Mouse (Mus musculus) forebrain, embryonic 14.5 days (tissue): ENCODE measurements around the gene Usp19. TPM values are rescaled to one million over a fixed set of nuclear protein-coding genes. Genes with fewer than 3 reads are reported as not detected.

Experiments
- ATAC-seq: fragments of 200-750 bp; cut with Nextera tagmentation; 2 replicates; pipeline ENCODE4 v1.8.0; 2017; ENCODE audit warnings: mild to moderate bottlenecking, moderate library complexity
- DNase-seq: peaks from one replicate; pipeline ENCODE4 v3.0.0-alpha.2; 2015; ENCODE audit warnings: low spot score
- H3K27ac ChIP-seq: fragments of 300-500 bp; sonication (generic); 2 replicates; pipeline ENCODE4 v1.5.1; 2014; ENCODE audit warnings: low read depth, mild to moderate bottlenecking, control low read depth, low read length, moderate library complexity
- H3K27me3 ChIP-seq: fragments of 300-500 bp; sonication (generic); replicated peaks from 2 replicates; pipeline ENCODE4 v1.6.1; 2014; ENCODE audit warnings: low read length, control low read depth, mixed read lengths; ENCODE audit not compliant: control insufficient read depth, insufficient read depth
- H3K36me3 ChIP-seq: fragments of 300-500 bp; sonication (generic); 2 replicates; pipeline ENCODE4 v1.6.1; 2014; ENCODE audit warnings: low read length, control low read depth; ENCODE audit not compliant: control insufficient read depth, insufficient read depth
- H3K4me1 ChIP-seq: fragments of 300-500 bp; sonication (generic); 2 replicates; pipeline ENCODE4 v1.6.1; 2014; ENCODE audit warnings: antibody characterized with exemption, low read length, control low read depth; ENCODE audit not compliant: control insufficient read depth, insufficient read depth
- H3K4me2 ChIP-seq: fragments of 300-500 bp; sonication (generic); 2 replicates; pipeline ENCODE4 v1.6.1; 2014; ENCODE audit warnings: mild to moderate bottlenecking, control low read depth, low read length
- H3K4me3 ChIP-seq: fragments of 300-500 bp; sonication (generic); 2 replicates; pipeline ENCODE4 v1.5.1; 2014; ENCODE audit warnings: low read depth, low read length, control low read depth
- H3K9ac ChIP-seq: fragments of 300-500 bp; sonication (generic); 2 replicates; pipeline ENCODE4 v1.6.1; 2014; ENCODE audit warnings: mild to moderate bottlenecking, low read length, control low read depth, moderate library complexity
- H3K9me3 ChIP-seq: fragments of 300-500 bp; sonication (generic); replicated peaks from 2 replicates; pipeline ENCODE4 v1.6.1; 2016; ENCODE audit warnings: low read length, control low read depth, mixed read lengths; ENCODE audit not compliant: control insufficient read depth
- WGBS: fragments of 180-500 bp; shearing (Covaris S2); extraction: QIAGEN DNeasy Blood & Tissue Kit; methylation state at CpG from one replicate; pipeline ENCODE4 v1.1.7; 2014; 5-methylcytosine and 5-hydroxymethylcytosine counted together
- polyA plus RNA-seq: library from polyadenylated mRNA; unstranded; fragments of >200 nt; fragmentation: Nextera tagmentation; extraction: Ambion mirVana; gene quantifications from 2 replicates; pipeline ENCODE4 v1.2.1, GENCODE M21; 2014

The Usp19 gene
- polyA plus RNA-seq, 1 experiment from 2014 or later: 48.0 TPM

DNA sequence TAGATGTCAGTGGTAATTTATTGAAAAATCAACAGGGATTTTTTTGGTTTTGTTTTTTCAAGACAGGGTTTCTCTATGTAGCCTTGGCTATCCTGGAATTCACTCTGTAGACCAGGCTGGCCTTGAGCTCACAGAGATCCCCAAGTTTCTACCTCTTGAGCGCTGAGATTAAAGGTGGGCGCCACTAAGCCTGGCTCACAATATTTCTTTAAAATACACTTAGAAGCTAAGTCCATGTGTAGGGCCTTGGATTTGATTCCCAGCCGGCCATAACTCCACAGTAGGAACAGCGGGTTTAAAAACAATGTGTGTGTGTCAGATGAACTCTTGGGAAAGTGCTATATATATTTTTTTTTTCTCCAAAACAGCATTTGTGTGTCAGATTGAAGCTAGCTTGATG, 32.9 kb downstream of the Usp19 start:
- Histone ChIP-seq H3K4me1 (peaks cover 16% of the 10 kb centered on the region), H3K9ac (no peak overlapping the region), H3K4me3 (no peak overlapping the region), H3K9me3 (no peaks in the 10 kb centered on the region), H3K4me2 (no peak overlapping the region), H3K27me3 (no peaks in the 10 kb centered on the region), H3K27ac (no peak overlapping the region), H3K36me3 (peaks cover 11% of the 10 kb centered on the region; the same call in 1 of the 2 replicates)
- ATAC-seq (no peak), DNase-seq (no peak)
- 95% methylated on average over 4 of the region's 4 CpGs for WGBS

DNA sequence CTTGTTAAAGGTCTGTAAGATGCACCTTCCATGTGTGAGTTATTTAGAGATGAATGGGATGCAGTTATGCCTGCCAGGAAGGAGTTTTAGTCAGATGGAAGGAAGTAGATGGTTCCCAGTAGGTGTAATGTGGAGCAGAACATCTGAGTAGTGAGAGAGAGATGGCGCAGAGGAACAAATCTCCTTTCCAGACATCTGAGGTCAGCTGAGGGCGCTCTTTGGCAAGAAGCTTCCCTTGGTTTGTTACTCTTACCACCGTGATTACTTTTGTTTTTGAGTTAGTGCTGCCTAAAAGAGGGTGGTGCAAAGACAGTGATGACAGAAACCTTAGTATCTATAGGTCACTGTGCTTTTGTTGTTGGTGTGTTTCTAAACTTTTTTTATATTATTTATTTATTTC, 35.0 kb downstream of the Usp19 start:
- no peaks in the 10 kb centered on the region for H3K9me3 ChIP-seq
- H3K4me3 ChIP-seq: no peak overlapping the region
- peaks cover 28% of the 10 kb centered on the region for H3K36me3 ChIP-seq
- WGBS: 89% methylated on average over 3 of the region's 3 CpGs
- no peak overlapping the region for H3K9ac ChIP-seq
- no peak overlapping the region for H3K4me2 ChIP-seq
- H3K27me3 ChIP-seq: no peaks in the 10 kb centered on the region
- H3K4me1 ChIP-seq: peaks cover 6% of the 10 kb centered on the region; the same call in 1 of the 2 replicates
- no peak overlapping the region for H3K27ac ChIP-seq
- DNase-seq: no peak
- no peak for ATAC-seq

DNA sequence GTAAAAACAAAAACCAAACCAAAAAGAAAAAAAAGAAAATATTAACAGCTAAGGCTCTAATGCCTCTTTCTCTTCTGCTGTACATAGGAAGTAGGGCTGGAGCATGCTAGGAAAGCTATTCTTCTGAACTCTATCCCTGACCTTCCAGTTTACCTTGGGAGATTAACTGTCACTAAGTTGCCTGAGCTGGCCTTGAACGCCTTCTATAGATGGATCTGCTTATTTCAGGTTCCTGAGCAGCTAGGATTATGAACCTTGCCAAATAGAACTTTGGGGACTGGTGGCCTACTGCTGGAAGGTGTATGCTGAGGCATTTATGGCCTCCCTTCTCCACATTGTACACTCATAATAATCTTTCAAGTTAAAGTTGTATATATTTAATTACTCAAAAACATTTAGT, 40.6 kb downstream of the Usp19 start:
- DNase-seq (no peak), ATAC-seq (no peak)
- H3K9ac ChIP-seq: no peak overlapping the region
- H3K9me3 ChIP-seq: no peaks in the 10 kb centered on the region
- no peaks in the 10 kb centered on the region for H3K27me3 ChIP-seq
- no peaks in the 10 kb centered on the region for H3K4me1 ChIP-seq
- H3K4me3 ChIP-seq: no peak overlapping the region
- WGBS: 93% methylated on average over 1 of the region's 1 CpGs
- H3K36me3 ChIP-seq: peaks cover 74% of the 10 kb centered on the region
- no peak overlapping the region for H3K4me2 ChIP-seq
- H3K27ac ChIP-seq: no peak overlapping the region

DNA sequence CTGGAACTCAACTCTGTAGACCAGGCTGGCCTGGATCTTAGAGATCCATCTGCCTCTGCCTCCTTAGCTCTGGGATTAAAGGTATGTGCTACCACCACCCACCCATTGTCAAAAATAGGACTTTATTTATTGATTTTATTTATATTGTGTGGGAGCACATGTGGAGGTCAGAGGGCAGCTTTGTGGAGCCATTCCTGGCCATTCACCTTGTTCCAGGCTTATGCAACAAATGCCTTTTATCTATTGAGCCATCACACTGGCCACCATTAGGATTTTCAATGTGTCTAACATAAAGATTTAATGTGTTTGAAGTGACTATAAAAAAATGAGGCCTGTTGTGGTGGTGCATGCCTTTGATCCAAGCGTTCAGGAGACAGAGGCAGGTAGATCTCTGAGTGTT, 41.1 kb downstream of the Usp19 start:
- H3K27me3 ChIP-seq: no peaks in the 10 kb centered on the region
- peaks cover 79% of the 10 kb centered on the region for H3K36me3 ChIP-seq
- no peak overlapping the region for H3K4me2 ChIP-seq
- no peak for DNase-seq
- no peaks in the 10 kb centered on the region for H3K4me1 ChIP-seq
- no peak overlapping the region for H3K4me3 ChIP-seq
- H3K9ac ChIP-seq: no peak overlapping the region
- no peaks in the 10 kb centered on the region for H3K9me3 ChIP-seq
- H3K27ac ChIP-seq: no peak overlapping the region
- WGBS: 91% methylated on average over 1 of the region's 1 CpGs
- ATAC-seq: no peak

DNA sequence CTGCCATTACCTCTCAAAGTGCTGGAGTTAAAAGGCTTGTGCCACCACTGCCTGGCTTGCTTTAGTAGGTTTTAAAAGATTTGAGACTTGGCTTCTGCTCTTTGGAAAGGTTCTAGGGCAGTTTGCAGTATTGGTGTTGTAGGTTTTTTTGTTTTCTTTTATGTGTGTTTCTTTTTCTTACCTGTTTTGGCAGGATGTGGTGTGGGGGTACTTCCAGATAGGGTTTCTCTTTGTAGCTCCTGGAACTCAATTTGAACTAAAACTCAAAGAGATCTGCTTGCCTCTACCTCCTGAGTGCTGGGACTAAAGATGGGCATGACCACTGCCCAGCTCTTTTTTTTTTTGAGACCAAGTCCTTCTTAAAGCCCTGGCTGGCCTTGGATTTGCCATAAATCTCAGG, 50.4 kb downstream of the Usp19 start:
- no peaks in the 10 kb centered on the region for H3K9me3 ChIP-seq
- no peak overlapping the region for H3K4me2 ChIP-seq
- H3K4me1 ChIP-seq: no peaks in the 10 kb centered on the region
- ATAC-seq (no peak), DNase-seq (no peak)
- H3K36me3 ChIP-seq: peaks cover 90% of the 10 kb centered on the region
- no peak overlapping the region for H3K4me3 ChIP-seq
- H3K27me3 ChIP-seq: no peaks in the 10 kb centered on the region
- H3K9ac ChIP-seq: no peak overlapping the region
- no peak overlapping the region for H3K27ac ChIP-seq

DNA sequence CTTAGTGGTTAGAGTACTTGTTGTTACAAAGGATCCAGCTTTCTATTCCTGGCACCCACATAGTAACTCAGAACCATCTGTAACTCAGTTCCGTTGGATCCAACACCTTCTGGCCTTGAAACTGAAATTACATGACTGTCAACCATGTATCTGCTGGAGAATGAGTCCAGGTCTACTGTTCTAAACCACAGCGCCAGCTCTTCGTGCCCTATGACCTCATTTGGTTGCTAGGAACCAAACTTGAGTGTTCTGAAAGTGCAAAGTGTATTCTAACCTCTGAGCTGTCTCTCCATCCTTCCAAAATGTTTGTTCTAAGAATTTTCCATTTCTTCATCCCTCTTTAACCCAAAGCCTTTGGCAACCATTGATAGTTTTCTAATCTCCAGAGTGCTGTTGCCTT, 55.6 kb downstream of the Usp19 start:
- Histone ChIP-seq H3K36me3 (peaks cover 90% of the 10 kb centered on the region), H3K27me3 (no peaks in the 10 kb centered on the region), H3K9ac (no peak overlapping the region), H3K27ac (no peak overlapping the region), H3K4me3 (no peak overlapping the region), H3K9me3 (no peaks in the 10 kb centered on the region), H3K4me1 (no peaks in the 10 kb centered on the region), H3K4me2 (no peak overlapping the region)
- 95% methylated on average over 3 of the region's 3 CpGs for WGBS
- DNase-seq: no peak
- ATAC-seq: no peak

DNA sequence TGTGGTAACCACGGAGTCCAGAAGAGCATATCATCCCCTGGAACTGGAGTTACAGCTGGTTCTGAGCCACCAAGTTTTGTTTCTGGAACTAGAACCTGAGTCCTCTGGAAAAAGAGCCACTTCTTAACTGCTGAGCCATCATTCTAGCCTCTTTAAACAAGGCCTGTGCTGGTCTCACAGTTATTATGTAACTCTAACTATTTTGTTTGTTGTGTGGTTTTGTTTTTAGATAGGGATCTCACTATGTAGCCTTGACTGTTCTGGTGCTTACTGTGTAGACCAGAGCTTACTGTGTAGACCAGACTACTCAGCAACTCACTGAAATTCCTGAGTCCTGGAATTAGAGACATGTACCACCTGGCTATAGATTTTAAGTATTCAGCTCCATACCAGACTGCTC, 56.5 kb downstream of the Usp19 start:
- Histone ChIP-seq H3K27ac (no peak overlapping the region), H3K9me3 (no peaks in the 10 kb centered on the region), H3K27me3 (no peaks in the 10 kb centered on the region), H3K4me2 (no peak overlapping the region), H3K4me3 (no peak overlapping the region), H3K9ac (no peak overlapping the region), H3K36me3 (peaks cover 89% of the 10 kb centered on the region), H3K4me1 (no peaks in the 10 kb centered on the region)
- ATAC-seq (no peak), DNase-seq (no peak)
- 97% methylated on average over 1 of the region's 1 CpGs for WGBS

Other genes with a start within 250 kb of the Usp19 start
- gene Dag1, start 226.6 kb upstream of the Usp19 start, polyA plus RNA-seq: 42.0 and 49.6 TPM in 2 replicates
- 113 and 126 TPM in 2 replicates for gene Nicn1, start 200.2 kb upstream of the Usp19 start, polyA plus RNA-seq
- gene Amt, start 193.7 kb upstream of the Usp19 start, polyA plus RNA-seq: 13.2 and 13.4 TPM in 2 replicates
- gene Rhoa, start 184.5 kb upstream of the Usp19 start, polyA plus RNA-seq: 276 and 307 TPM in 2 replicates
- 38.9 and 50.8 TPM in 2 replicates for gene Tcta, start 184.4 kb upstream of the Usp19 start, polyA plus RNA-seq
- gene Gpx1, start 151.7 kb upstream of the Usp19 start, polyA plus RNA-seq: 455 and 521 TPM in 2 replicates
- 136 and 141 TPM in 2 replicates for gene Usp4, start 142.7 kb upstream of the Usp19 start, polyA plus RNA-seq
- 1.4 and 1.9 TPM in 2 replicates for gene 1700102P08Rik, start 97.8 kb upstream of the Usp19 start, polyA plus RNA-seq
- 0.94 and 1.1 TPM in 2 replicates for gene Ccdc36, start 62.1 kb upstream of the Usp19 start, polyA plus RNA-seq
- not detected in 2 replicates for gene BC048562, start 54.1 kb upstream of the Usp19 start, polyA plus RNA-seq
- 45.2 and 49.6 TPM in 2 replicates for gene Ccdc71, start 30.1 kb upstream of the Usp19 start, polyA plus RNA-seq
- gene Klhdc8b, start 29.0 kb upstream of the Usp19 start, polyA plus RNA-seq: 47.9 and 52.6 TPM in 2 replicates
- gene Lamb2, start 10.9 kb upstream of the Usp19 start, polyA plus RNA-seq: 12.0 and 17.2 TPM in 2 replicates
- 71.5 and 87.7 TPM in 2 replicates for gene Qars, start 17.1 kb downstream of the Usp19 start, polyA plus RNA-seq
- 143 and 160 TPM in 2 replicates for gene Qrich1, start 26.2 kb downstream of the Usp19 start, polyA plus RNA-seq
- 125 and 136 TPM in 2 replicates for gene Impdh2, start 69.7 kb downstream of the Usp19 start, polyA plus RNA-seq
- 82.7 and 105 TPM in 2 replicates for gene Ndufaf3, start 76.8 kb downstream of the Usp19 start, polyA plus RNA-seq
- 188 and 190 TPM in 2 replicates for gene Dalrd3, start 79.3 kb downstream of the Usp19 start, polyA plus RNA-seq
- 162 and 187 TPM in 2 replicates for gene Wdr6, start 88.1 kb downstream of the Usp19 start, polyA plus RNA-seq
- gene P4htm, start 107.1 kb downstream of the Usp19 start, polyA plus RNA-seq: 14.5 and 18.1 TPM in 2 replicates
- gene Arih2, start 158.8 kb downstream of the Usp19 start, polyA plus RNA-seq: 37.5 and 42.4 TPM in 2 replicates
- 23.5 and 24.8 TPM in 2 replicates for gene Slc25a20, start 171.5 kb downstream of the Usp19 start, polyA plus RNA-seq
- gene Prkar2a, start 198.7 kb downstream of the Usp19 start, polyA plus RNA-seq: 32.4 and 39.1 TPM in 2 replicates